Mouse (Mus musculus): ENCODE results near the gene Samsn1. TPM values are rescaled to one million over a fixed set of nuclear protein-coding genes. Genes with fewer than 3 reads are reported as not detected.

The Samsn1 gene
- 2.4 and 4.2 TPM in 2 replicates for polyA plus RNA-seq (2015; fragmentation: Nextera tagmentation; extraction: Ambion mirVana)

GRCm38 (mm10) chr16:76022181-76022580 is at the start of gene Samsn1:
Gene Samsn1, minus strand, starts transcription at chr16:76022281.

Measured in skeletal muscle tissue, postnatal 0 days (tissue).